Mouse (Mus musculus) retina, postnatal 1 day (tissue): Measurements from ENCODE around the gene Sytl3.
"Not testable (repeated sequence)": the region's sequence is repeated elsewhere in the genome, so short reads cannot be mapped to it uniquely, and the experiment has no call there.

Source experiments
- DNase-seq: peaks from one replicate; pipeline ENCODE4 v3.0.0-alpha.2; 2012

The Sytl3 gene

DNA sequence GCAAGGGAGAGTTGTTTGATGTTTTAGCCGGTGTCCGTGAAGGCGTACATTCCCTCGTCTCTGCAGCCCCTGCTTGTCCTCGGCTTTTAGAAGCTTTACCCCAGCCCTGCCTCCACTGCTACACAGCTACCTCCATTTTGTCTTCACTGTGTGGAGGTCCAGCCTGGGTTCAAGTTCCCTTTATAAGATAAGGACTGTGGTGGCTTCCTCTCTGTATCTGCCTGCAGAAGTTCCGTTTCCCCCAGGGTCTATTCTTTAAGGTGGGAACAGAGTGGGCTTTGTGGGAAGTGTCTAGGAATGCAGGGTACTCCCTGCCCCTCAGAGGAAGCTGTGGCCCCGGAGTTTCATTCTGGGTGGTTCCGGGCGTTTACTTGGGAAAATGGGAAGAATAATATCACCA, 36.8 kb downstream of the Sytl3 start:
- DNase-seq = not testable (repeated sequence)

DNA sequence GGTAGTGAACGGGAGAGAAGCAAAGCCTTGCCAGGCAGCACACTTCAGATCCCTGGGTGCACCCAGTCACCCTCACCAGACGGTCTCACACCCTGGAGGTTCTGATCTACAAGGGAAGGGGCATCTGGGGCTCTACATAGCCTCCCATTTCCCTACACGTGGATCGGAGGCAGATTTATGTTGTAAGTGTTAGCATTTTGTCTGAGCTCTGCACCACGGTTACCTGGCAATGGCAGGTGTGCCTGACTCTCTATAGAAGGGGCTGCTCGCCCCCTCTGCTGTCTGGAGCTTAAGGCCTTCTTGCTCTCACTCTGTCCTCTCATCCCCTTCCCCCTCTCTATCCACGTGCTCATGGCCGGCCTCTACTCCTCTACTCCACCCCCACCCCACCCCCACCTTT, 37.6 kb downstream of the Sytl3 start:
- peak; percentile 7 for DNase-seq

DNA sequence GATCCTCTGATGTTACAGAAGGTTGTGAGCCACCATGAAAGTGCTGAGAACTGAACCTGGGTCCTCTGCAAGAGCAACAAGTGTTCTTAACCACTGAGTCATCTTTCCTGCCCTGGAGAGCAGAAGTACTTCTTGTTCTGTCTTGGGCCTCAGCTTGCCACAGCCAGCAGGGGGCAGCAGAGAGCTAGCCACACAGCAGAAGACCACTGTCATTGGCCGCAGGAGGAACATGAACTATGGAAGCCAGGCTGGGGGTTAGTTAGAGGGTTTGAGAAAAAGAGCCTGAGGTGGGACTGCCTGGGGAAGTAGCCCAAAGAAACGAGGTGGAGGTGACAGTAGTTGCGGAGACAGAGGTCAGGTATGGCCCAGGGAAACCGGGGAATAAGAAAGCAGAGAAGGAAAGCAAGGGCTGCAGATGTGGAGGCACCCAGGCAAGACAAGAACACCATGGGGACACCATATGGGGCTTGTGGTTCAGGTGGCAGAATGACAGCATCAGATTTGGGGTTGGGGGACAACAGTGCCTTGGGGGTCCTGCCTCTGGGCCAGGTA, 38.4 kb downstream of the Sytl3 start:
- DNase-seq = peak; percentile 60

DNA sequence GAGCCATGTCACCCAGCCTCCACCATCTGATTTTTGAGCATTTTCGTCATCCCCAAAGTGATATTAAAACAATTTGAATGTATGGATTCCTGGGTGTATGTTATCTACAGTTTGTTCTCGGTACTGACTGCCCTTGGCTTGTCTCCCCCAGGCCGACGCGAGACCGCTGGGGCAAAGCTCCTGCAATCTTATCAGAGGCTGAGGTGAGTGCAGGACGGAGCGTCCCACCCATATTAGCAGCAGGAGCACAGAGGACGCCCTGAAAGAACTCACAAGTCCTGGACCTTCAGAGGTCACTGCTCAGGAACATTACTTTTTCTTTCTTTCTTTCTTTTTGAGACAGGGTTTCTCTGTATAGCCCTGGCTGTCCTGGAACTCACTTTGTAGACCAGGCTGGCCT, 40.6 kb downstream of the Sytl3 start:
- not testable (repeated sequence) for DNase-seq

DNA sequence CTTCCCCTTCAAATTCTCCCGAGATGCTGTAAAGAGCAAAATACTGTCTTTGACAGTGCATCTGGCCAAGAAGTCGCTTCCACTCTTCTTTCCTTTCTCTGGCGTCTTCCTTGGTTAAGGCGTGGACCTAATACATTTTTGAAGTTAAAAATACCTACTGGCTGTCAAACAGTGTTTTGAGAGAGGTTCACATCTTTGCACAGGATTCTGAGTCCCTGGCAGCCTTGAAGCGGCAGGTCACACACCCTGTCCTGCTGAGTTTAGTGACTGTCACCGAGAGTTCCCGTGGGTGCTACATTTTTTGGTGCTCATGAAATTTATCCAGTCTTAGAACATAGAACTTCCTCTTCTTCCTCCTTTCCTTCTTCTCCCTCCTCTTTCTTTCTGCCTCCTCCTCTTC, 41.2 kb downstream of the Sytl3 start:
- DNase-seq = not testable (repeated sequence)

DNA sequence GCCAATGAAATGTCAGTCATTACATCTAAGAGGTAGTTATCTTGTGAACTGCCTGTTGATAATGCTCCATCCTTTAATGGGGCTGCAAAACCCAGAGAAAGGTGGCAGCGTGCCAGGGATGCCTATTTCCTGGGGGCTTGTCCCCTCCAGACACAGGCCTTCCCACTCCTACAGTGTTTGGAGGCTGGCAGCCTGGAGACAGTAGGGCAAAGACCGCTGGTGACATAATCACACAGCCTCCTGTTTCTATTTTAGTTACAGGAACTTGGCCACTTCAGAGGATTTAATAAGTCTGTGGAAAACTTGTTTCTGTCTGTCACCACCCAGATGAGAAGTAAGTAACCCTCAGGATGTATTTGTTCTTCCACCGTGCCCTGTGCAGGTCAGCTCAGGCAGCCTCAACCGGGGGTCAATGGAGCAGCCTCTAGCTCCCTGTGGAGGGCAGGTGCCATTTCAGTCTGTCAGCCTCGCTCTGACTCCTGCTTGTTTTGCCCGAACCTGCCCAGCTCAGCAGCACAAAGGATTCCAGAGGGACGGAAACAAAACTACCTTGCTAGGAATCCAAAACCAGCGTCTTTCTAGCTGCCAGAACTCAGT, 43.8 kb downstream of the Sytl3 start:
- not testable (repeated sequence) for DNase-seq

DNA sequence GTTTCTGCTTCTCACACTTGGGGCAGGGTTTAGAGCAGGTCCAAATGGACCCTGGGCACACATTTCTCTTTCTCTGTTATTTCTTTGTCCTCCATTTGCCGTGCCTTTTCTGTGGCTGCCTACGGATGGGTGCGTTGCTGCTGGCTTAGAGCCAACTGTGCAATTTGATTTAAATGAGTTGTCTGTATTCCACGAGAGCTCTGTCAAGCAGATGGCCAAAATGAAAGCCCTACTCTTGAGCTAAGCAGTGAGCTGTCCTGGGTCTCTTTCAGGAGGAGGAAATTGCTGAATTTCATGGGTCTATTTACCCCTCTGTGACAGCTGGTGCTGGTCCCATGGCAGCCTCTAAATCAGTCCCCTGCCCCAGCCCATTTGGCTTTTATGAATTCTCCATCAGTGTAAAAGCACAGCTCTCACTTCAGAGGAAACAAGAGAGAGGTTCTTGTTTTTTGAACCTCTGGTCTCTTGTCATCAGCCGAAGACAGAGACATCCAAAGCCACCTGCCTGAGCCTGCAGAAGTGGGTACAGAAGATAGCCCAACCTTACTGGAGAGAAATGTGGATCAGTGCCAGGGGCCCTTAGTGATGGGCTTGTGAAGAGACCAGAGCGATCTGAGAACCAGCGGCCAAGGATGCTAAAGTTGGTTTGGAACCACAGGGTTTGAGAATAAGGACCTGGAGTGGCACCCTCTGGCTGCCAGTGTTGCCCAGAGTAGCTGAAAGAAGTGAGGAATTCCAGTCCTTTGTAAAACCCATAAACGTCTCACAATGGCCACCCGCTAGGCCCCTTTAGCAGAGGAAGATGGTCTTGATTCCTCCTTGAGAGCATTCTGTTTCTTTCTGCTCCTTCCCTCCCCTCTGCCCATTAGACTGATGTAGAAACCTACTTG, 44.7 kb downstream of the Sytl3 start:
- DNase-seq = peak; percentile 8

DNA sequence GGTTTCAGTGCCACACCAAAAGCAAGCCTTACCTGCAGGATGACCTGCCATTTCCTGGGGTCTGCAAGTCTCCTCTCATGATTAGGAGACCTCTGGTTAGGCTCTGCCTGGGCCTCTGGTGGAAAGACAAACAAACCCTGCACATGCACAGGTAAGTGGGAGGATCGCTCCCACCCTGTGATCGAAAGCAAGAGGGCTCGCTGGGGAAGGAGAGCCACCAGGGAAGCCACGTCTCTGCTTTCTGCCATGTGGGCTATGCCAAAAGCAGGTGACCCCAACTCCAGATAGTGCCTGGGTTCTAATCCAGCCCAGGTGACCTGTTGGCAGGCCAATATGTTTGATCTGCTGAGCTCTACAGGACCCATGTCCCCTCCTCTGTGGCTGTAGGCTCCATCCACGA, 47.6 kb downstream of the Sytl3 start:
- DNase-seq = not testable (repeated sequence)

DNA sequence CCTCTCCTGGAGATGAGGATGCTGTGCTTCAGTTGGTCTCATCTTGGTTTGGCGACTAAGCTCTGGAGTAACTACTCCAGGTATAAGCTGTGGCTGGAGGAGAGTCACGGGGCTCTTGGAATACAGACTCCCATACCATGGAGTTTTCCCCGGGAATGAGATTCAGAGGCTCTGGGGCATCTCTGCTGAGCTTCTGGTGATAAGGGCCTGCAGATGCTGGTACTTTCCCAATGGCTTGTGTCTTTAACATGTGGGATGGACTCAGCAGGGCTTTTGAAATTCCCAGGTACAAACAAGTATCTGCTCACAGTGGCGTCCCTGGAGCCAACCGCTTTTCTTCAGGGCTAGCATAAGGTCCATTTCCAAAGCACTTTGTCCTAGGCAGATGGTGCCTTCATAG, 48.5 kb downstream of the Sytl3 start:
- DNase-seq = not testable (repeated sequence)

DNA sequence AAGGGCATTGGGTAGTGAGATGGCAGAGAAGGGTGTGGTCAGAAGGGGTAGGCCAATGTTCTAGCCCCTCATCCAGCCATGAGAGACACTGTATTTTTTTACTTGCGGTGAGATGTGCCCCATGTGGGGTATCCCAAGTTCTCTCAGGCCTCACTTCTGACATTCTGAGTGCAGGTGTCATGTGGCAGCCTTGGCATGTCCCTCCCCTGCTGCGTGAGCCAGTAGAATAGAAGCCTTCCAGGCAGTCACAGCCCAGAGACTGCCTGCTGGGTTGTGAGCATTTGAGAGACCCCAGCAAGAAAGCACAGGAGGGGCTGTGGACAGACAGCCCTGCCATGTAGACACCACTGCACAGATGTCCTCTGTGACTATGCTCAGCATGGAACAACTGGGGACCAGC, 49.3 kb downstream of the Sytl3 start:
- DNase-seq = not testable (repeated sequence)

DNA sequence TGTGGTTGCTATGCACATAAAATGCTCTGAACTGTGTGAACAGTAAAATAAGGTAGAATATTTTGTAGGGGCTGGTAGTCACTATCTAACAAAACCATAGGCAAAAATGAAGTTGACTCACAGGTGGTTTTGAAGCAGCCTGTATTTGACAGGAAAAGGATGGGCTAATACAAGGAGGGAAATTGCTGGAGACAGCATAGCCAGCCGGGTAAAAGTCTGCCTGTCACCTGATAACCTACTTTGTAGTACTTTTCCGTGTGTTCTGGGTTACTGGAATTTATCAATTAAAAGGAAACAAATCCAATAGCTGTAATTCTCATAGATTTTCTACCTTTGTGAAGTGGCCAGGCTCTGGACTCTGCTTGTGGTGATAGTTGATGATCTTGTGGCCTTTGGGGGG, 54.6 kb downstream of the Sytl3 start:
- DNase-seq = not testable (repeated sequence)

DNA sequence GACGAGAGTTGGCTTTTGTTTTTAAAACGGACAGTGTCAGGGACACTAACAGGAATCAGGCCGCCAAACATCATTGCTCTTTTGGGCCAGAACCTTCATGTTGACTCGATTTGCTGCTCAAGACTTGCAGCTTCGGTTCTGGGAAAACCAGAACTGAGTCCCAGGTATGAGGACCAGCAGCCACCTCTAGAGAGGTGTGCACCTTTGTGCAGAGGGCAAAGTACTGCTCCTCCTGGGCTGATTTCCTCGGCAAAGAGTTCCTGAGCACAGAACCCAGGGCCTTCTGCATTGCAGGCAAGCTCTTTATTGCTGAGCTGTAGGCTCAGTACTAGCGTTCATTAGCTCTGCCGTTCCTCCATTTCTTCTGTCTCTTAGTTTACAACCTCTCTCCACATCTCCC, 55.1 kb downstream of the Sytl3 start:
- DNase-seq = not testable (repeated sequence)

DNA sequence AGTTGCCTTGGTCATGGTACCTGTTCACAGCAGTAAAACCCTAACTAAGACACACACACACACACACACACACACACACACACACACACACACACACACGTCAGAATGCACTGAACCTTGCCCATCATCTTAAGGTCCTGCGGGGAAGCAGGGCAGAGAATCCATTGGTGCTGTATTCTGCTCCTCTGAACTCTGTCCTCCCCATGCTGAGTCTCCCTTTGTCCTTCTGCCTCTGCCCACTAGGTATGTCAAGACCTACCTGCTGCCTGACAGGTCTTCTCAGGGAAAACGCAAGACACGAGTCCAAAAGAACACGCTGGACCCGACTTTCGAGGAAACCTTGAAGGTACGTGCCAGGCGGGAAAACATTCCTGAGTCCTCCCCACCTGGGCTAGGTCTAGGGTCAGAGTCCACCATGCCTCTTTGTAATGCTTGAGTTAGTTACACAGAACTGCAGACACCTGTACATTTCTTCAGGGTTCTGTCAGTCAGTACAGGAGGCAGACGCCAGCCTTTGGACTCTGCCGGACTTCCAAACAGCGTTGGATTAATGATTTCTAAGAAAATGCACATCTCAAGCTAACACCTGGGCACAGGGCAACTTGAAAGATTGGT, 69.2 kb downstream of the Sytl3 start:
- no peak for DNase-seq

DNA sequence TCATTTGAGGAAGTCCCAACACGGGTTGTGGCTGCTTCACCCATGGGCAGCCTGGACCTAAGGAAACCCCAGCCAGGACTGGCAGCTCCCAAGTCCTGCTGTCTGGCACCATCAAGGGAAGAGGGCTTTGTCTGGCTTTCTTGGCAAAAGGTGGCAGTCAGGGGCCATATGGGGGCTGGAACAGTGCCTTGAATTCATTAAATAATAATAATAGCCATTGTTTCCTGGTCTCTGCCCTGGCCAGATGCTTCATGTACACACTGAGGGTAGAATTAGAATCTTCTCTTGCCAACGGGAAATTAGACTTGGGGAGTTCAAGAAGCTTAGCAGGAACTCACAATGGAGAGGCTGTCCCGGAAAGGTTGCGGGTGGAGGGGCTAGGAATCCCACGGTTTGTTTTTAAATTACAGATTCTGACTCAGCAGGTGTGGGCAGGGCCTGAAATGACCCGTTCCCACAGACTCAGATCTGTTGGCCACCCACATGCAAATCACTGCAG, 70.4 kb downstream of the Sytl3 start:
- DNase-seq = peak; percentile 89

DNA sequence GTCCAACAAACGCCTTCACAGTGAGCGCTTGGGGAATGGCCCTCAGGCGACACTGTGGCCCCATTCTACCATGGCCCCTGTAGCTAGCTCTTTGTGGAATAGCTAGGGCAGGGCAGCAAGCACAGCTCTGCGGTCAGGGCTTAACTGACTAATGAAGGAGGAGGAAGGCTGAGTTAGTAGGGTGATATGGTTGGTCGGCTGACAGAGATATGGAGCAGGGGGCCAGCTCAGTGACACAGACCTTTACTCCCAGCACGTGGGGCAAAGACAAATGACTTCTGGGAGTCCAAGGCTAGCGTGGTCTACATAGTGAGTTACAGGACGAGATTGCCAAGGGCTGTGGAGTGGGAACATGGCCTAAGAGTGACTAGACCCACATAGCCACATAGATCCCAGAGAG, 72.2 kb downstream of the Sytl3 start:
- DNase-seq = no peak

DNA sequence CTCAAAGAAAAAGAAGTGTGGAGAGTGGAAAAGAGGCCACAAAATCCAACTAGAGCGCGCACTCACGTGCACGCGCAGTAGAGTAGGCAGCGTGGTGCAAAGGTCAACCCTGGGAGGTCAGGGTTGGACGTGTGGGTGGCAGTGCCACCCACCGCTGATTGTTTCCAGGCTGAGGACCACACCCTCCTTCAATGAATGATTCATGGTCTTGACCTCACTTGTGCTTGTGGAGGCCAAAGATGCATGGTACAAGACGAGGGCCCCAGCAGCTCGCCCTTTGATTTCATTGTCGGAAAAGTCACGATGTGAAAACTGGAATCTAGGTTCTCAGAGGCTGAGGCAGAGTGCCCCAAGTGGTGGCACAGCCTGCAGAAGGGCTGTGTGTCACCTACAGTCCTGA, 72.7 kb downstream of the Sytl3 start:
- DNase-seq = no peak

DNA sequence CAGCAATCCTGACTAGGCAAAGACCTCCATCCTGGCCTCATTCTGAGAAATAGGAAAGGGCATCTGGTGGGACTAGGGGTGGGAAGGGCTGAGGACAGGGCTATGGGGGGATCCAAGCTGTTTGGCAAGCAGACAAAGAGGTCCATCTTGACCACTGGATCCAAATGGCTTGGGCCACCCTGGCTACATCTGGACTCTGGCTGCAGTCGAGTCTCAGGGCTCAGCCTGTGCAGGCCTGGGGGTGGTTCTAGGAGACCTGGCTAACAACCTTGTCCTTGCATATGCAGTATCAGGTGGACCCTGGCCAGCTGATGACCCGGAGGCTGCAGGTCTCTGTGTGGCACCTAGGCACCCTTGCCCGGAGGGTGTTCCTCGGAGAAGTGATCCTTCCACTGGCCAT, 73.8 kb downstream of the Sytl3 start:
- DNase-seq = no peak

DNA sequence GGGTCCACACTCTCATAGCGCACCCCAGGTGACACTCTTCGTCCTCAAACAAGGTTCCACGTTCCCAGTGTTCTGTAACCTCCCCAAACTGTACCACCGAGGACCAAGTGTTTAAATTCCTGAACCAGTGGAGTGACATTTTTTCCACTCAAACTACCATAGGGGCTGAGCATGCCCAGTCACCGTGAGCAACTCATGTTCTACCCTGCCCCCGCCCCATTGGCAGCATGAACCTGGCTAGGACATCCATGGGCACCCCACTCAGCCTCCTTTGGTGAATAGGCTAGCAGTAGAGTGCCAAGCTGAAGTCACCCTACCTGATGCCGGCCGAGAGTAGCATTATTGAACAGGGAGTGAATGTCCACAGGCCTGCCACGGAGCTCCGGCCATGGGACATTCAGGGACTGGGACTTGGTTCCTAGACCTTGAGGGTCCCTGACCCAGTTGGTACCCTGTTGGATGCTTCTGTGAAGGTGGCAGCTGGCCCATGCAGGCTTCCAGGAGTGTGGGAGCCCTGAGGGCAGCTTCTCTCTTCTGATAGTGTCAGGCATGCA, 74.5 kb downstream of the Sytl3 start:
- DNase-seq = no peak

DNA sequence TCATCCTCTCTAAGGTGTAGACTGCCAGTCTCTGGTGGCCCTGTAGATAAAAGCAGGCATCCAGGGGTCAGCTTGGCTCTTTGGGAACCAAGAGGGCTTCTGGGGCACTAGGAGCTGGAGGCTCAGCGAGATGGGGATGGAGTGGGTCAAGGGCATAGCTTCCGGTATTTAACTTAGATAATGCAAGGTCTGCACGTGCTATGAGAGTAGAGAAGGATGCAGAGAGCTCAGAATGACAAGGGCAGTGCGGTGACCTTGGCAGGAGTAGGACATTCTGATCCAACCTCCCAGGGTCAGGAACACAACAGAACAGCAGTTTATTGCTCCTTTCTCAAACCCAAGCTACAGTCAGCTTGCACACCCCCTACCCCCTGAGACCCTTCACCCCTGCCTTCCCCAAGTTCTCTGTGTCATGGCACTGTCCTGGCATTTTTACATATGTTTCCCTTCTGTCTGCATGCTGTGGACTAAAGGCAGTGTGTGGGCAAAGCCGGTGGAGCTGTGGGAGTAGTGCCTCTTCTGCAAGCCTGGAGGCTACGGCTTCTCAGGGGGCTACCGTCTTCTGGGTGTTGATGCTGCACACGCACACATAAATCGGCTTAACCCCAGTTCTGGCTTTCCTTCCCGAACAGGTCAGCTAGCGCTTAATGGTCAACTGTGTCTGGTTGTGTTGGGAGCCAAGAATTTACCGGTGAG, 76.0 kb downstream of the Sytl3 start:
- no peak for DNase-seq

DNA sequence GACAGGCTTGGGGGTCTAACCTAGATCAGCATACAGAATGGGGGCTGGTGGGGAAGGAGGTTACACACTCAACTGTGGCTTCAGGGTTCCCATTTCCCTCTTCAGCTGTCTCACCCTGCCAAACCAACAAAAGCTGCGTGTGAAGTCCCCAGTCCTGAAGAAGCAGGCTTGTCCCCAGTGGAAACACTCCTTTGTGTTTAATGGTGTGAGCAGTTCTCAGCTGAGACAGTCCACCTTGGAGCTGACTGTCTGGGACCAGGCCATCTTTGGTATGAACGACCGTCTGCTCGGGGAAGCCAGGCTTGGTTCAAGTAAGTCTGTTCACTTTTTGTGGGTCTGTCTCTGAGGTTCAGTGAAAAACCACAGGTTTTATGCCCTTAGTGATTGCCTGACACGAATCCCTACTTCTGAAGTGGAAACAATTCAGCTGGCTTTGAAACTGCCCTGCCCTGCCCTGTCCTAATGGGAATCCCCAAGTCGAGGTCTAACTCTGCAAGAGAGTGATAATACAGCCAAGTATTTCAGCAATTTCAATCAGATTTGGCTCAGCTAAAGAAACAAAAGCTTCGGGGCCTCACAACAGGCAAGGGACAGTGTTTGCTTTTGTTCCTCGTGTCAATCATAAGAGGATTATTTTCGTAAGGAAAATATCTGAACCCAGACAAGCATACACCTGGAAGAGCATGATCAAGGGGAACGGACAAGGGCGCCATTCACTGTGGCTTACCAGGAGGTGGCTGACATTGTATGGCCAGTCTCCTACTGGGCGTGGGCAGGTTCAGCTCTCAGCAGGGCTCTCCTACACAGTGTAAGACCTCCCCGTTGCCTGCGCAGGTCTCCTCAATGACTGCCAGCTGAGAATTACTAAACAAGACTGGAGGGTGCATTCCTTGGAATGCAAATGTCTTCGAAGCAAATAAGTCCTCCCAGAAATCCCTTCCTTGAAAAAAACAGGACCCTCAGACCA, 77.7 kb downstream of the Sytl3 start:
- DNase-seq = no peak

DNA sequence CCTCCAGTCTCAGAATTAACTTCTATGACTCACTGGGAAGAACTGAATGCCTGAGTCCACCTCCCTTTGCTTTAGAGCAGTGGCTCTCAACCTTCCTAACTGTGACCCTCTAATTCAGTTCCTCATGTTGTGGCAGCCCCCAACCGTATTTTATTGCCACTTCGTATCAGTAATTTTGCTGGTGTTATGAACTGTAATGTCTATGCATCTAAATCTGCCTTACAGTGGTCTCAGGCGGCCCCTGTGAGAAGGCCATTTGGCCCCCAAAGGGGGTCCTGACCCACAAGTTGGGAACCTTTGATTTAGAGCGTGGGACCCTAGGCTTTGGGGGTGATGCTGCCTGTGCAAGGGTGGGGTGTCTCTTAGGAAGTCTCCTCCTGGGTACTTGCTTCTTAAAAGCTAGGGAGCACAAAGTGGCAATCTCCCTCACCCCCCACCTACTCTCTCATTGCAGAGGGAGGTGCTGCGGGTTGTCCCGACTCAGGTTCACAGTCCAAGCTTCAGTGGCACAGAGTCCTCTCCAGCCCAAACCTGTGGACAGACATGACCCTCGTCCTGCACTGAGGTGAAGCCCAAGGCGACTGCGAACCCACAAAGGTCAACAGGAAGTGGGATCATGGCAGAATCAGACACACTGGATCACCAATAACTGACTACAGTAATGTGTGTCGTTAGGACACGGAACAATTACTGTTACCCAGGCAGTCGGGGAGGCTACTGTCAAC, 78.5 kb downstream of the Sytl3 start:
- DNase-seq = no peak
